Mouse (Mus musculus) MEL-GATA-1-ER (cell line): Measurements from ENCODE around the gene Npdc1.

Source experiments
- DNase-seq: peaks from one replicate; pipeline ENCODE4 v3.0.0-alpha.2; 2012; ENCODE audit warnings: low read depth; ENCODE audit errors: extremely low read depth

Gene Npdc1

DNA sequence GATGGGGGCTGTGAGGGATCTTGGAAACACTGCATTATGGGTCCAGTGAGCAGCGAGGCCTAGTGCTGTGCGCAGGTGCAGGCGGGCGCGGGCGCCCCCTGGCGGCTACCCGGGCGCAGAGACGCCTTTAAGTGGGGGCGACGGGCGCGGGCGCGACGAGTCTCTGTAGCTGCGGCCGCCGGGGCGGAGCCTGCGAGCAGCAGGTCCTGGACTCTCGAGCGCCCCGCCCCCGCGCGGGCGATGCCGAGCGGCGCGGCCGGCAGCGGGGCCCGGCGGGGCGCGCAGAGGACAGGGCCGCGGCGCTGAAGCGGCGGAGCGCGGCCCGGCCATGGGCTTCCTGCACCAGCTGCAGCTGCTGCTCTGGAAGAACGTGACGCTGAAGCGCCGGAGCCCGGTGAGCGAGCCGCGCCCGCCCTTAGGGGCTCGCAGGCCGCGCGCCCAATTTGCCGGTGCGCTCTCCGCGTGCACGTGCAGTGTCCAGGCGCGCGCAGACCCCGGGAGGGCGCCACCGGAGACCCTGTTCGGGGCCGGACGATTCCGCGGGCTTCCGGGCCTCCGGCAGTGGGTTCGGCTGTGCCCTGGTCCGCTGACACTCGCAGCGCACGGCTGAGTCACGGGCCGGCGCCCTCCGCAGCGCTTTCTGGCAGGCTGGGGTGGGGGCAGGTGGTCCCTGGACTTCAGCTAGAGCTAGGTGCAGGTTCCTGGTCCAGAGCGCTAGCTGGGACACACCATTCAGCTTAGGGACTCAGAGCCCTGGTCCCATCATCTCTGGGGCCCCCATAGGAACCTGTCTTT, 29.5 kb downstream of the Npdc1 start, which contains the start of gene Abca2:
TSS of gene Abca2 (plus strand) at position 262 of the 795 bp plus-strand sequence.
- DNase-seq = peak; percentile 74

GRCm38 (mm10) chr2:25429435-25430180, 30.5 kb downstream of the Npdc1 start:
- no peak for DNase-seq

DNA sequence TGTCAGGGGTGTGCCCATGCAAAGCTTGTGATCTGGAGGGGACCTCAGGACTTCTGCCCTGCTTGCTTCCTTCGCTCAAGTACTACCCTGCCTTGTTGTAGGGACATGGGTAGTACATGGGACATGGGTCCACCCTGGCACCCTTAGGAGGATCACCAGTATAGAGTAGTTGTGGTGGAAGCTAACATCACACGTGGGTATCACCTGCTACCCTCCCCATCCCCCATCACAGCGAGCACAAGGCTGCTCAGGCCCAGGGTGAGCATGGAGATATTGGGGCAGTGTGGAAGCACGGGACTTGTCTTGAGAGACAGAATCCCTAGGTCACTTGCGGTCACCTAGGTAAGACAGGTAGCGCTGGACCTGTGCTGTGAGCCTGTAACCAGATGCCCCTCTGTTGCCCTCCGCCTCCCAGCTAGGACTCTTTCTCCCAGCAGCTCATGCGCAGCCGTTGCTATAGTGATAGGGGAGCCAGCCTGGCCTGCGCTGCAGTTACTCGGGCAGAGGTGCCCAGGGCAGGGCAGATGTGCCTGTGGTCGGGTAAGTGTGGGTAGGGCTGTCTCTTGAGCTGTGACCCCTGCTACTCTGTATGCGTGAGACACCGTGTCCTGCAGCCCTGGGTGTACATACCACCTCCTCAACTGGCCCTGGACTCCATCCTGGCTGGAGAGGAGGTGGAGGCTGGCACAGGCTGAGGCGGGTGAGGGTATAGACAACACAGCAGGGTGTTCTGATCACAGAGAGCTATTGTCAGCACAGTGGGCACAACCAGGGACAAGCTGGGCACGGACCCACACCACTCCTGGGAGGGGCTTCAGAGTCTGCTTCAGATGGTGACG, 31.5 kb downstream of the Npdc1 start:
- no peak for DNase-seq

GRCm38 (mm10) chr2:25431308-25431855, 32.2 kb downstream of the Npdc1 start:
- no peak for DNase-seq

DNA sequence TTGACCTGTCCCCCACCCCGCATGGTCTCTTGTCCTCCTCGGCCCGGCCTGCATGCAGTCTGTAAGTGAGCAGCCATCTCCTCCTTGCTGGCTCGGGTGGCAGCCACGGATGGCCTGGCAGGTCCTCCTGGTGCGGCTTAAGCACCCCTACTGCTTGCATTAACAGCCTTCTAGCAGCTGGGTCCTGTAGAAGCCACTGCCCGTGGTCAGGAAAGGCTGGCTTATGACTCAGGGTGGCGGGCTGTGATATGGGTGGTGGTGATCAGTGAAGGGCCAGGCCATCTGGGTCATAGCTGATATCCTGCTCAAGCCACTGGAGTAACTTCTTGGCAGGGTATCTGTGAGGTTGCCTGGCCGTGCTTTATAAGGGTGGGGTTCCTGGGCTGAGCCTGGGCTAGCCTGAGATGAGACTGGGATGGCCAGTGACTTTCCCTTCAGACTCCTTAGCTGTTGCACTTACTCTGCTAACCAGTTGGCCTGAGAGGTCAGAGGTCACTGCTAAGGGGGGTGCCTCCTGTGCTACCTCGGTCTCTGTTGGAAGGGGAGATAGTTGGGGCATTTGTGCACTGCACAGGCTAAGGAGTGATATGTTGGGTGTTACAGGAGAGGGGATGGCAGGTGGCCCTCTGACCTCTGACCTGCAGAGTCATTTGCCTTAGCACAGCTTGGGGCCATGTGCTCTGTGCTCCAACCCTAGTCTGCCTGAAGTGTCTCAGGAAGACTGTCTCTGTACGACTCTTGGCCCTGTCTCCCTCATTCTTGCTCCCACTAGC, 33.4 kb downstream of the Npdc1 start:
- DNase-seq = no peak

DNA sequence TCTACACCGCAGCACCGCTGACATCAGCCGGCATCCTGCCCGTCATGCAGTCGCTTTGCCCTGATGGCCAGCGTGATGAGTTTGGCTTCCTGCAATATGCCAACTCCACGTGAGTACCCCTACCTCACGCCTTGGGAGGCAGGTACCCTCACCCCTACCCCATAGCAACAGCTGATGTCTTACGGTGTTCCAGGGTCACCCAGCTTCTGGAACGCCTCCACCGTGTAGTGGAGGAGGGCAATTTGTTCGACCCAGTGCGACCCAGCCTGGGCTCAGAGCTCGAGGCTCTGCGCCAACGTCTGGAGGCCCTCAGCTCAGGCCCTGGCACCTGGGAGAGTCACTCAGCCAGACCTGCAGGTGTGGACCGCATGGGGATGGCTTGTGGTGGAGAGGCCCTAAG, 34.0 kb downstream of the Npdc1 start:
- DNase-seq = no peak

DNA sequence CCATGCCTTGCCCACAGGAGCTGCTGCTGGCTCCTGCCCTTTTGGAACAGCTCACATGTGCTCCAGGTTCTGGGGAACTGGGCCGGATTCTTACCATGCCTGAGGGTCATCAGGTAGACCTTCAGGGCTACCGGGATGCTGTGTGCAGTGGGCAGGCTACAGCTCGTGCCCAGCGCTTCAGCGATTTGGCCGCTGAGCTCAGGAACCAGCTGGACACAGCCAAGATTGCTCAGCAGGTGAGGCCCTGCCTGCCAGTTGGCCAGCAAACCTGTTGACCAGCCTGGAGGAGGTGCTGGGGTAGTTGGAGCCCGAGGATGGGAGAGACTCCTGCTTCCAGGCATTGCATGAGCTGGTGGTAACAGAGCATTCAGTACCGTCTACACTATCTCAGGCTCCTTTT, 35.1 kb downstream of the Npdc1 start:
- DNase-seq = no peak

GRCm38 (mm10) chr2:25436286-25436820, 37.2 kb downstream of the Npdc1 start:
- DNase-seq = no peak

DNA sequence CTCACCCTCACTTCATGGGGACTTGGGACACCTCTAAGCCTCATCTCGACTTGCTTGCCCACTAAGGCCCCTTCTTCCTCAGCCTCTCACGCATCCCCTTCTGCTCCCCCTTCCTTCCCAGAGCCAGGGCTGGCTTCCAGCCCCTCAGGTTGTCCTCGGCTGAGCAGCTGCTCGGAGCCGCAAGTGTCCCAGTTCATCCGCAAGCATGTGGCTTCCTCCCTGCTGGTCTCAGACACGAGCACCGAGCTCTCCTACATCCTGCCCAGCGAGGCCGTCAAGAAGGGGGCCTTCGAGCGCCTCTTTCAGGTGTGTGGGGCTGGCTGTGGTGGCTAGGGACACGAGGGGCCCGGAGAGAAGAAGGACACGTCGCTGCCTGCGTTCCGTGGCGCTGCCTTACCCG, 41.9 kb downstream of the Npdc1 start:
- DNase-seq = no peak

- DNase-seq = no peak
These were observed 43.5 kb downstream of the Npdc1 start for GRCm38 (mm10) chr2:25442682-25443081.

- DNase-seq = no peak
These were observed 51.9 kb downstream of the Npdc1 start for GRCm38 (mm10) chr2:25450853-25451647.

DNA sequence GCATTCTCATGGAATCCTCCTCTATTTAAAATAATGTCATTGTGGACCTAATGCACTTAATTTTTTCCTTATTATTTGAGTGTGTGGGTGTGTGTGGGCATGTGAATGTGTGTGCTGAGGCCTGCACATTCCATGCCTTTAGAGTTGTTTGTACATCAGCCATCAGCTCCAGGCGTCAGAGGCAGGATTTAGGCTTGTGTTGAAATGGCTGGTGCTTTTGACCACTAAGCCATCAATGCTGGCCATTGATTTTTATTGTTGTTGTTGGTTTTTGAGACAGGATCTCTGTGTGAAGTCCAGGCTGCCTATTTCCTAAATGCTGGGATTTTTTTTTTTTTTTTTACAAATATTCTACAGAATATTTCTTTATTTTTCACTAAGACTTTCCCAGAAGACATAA, 53.8 kb downstream of the Npdc1 start:
- DNase-seq = no peak

- DNase-seq = no peak
These were observed 57.2 kb downstream of the Npdc1 start, which contains the start of gene Clic3 for GRCm38 (mm10) chr2:25456205-25456953. Clic3 (plus strand) TSS chr2:25456838.

GRCm38 (mm10) chr2:25457022-25457896, 58.1 kb downstream of the Npdc1 start:
- no peak for DNase-seq

GRCm38 (mm10) chr2:25458911-25459310, 59.8 kb downstream of the Npdc1 start:
- DNase-seq = no peak
